Mouse (Mus musculus): ENCODE measurements around the gene Fbl. TPM values are rescaled to one million over a fixed set of nuclear protein-coding genes. Genes with fewer than 3 reads are reported as not detected.
"Not testable (repeated sequence)": the region's sequence is repeated elsewhere in the genome, so short reads cannot be mapped to it uniquely, and the experiment has no call there.

Gene Fbl
- polyA plus RNA-seq, 2 experiments from 2014 or later = 53.5 to 57.0 TPM

DNA sequence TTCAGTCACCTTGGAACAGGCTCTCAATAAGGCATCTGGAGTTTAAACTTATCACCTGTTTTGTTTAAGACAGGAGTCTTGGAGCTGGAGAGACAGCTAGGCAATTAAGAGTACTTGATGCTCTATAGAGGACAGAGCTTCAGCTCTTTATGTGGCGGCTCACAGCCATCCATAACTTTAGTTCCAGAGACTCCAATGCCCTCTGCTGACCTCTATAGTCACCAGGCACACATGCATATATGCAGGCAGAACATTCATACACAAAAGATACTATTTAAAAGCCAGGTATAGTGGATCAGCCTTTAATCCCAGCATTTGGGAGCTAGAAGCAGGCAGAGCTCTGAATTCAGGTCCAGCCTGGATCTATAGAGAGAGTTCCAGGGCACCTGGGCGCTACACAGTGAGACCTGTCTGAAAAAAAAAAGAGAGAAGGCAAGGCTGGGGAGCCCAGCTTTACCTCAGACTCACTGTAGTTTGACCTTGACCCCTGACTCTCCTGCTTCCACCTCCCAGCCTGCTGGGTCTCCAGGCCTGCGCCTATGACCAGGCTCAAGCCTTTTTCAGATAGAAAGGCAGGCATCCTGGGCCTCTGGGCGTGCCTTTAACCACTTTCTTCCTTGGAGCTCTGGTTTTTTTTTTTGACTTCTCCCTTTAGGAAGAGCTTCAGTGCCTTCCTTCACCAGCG, 26.0 kb downstream of the Fbl start:
- no peak for ATAC-seq

DNA sequence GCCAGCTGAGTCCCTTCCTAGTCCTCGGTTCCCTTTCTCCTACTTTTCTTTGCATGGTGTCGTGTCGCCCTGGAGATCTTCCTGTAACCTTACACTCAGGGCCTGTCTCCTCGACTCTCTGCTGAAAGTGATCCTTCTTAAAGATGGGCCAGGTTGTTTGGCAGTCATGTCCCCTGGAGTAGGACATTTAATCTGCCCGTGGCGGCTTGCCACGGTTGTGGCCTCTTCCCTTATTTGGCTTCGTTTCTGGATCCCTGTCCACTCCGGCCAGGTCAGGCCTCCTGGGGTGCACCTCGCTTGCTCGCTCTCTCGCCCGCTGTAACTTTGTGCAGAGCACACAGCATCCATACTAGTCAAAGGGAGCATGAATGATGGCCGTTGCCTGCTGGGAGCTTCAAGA, 27.0 kb downstream of the Fbl start:
- ATAC-seq = no peak

DNA sequence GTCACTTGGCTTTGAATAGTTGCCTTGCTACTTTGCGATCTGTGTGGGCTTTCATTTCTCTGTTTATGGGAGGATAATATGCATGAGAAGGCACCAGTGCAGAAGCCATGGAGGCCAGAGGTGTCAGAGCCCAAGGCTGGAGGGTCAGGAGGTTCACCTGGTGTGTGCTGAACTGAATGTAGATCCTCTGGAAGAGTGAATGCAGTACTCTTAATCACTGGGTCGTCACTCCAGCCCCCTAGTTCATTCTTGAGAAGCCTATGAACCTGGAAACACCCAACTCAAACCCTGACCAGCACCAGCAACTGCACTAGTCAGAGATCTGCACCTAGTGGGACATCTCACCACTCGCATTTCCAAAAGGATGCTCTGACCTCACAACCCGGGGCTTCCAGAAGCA, 29.5 kb downstream of the Fbl start:
- ATAC-seq = no peak

DNA sequence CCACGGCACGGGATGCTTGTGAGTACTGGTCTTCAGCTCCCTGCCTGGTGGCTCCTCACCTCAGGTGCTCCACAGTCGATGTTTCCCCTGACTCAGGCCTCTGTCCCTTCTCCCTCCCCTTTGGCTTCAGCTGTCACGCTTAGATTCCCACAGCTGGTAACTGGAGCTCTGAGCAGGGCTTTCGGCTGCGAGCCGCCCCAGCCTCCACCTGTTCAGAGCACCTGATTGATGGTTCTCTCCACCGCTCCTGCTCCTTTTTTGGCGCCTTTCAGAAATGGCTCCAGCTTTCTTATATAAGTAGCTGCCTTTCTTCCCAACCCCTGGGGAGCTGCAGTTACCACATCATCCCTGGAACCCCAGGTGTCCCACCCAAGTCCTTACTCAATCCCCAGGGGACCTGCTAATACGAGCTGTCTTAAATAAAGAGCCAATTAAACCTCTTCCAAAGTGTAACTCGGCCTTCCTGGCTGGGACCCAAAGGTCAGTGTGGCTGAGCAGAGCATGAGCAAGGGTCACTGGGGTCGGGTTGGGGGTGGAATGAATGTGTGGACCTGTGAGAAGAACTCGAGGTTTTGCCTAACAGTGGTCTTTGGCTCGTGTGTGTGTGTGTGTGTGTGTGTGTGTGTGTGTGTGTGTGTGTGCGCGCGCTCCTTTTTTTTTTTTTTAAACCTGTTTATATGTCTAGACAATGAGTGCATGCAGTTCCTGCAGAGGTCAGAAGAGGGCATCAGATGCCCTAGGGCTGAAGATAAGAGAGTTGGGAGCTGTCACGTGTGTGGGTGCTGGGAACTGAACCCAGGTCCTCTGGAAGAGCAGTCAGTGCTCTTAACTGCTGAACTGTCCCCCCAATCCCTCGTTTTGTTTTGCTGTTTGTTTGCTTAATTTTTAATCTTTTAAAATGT, 33.9 kb downstream of the Fbl start:
- no peak for ATAC-seq

DNA sequence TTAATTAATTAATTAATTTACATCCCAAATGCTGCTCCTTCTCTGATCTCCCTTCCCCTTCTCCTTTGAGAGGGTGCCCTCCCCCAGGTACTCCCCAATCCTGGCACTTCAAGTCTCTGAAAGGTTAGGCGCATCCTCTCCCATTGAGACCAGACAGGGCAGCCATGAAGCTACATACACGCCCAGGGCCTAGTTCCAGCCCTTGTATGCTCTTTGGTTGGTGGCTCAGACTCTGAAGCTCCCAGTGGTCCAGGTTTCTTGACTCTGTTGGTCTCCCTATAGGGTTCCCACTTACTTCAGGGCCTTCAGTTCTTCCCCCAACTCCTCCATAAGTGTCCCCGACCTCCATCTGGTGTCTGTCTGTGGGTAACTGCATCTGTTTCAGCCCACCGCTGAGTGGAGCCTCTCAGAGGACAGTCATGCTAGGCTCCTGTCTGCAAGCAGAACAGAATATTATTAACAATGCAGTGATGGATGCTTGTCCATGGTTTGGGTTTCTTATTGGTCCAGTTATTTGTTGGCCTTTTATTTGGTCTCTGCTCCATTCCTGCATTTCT, 36.6 kb downstream of the Fbl start:
- ATAC-seq = no peak

DNA sequence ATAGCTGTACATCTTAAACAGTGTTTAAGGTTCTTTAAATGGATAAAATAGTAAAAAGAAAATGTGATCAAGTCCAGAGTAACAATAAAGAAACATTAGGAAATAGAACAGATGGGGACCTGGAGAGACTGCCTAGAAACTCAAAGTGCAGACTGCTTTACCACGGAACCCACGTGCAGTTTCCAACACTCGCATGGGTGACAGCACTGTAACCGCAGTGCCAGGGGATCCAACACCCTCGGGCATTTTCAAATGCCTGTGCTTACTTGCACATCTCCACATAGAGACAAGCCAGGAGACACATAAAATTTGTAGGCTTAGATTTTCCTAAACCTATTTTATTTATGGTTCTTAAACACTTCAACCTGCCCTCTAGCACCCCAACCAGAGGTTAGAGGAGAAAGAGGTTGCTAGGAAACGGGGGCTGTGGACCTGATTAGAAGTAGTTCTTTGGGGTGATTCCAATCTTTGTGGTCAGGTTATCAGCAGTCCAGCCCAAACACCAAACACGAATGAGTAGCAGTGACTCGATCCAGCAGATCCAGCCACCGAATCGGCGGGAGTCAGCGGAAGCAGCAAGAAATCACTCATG, 39.0 kb downstream of the Fbl start:
- ATAC-seq = peak; percentile 51

DNA sequence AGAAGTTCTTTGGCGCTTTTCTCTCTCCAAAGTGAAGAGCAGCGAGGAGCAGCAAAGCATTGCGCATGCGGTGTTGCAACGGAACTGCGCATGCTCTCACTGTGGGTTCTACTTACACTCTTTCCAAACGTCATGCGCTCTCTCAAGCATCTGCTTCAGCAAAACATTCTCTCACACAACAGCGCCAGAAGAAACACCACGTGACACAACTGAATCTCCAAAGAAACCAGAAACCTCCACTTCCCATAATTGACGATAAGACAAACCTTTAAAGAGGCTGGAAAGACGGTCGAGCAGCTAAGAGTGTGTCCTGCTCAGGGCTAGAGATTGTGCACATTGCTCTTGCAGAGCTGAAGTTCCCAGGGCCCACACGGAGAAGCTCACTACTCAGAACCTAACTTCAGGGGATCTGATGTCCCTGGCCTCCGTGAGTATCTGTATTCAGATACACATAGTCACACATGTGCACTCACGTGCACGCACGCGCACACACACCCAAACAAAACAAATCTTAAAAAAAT, 39.5 kb downstream of the Fbl start:
- peak; percentile 75 for ATAC-seq

DNA sequence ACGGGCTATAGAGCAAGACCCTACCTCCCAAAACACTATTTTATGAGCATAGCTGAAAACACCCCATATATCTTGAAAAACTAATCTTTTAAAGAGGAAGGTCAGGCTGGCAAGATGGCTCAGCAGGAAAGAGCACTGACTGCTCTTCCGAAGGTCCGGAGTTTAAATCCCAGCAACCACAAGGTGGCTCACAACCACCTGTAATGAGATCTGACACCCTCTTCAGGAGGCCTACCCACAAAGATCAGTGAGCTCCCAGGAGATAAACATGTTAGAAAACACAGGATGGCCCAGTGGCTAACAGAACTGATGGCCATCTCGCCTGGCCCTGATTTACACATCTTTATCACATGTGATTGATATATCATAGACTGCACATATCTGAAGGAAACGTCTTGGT, 41.2 kb downstream of the Fbl start:
- no peak for ATAC-seq

DNA sequence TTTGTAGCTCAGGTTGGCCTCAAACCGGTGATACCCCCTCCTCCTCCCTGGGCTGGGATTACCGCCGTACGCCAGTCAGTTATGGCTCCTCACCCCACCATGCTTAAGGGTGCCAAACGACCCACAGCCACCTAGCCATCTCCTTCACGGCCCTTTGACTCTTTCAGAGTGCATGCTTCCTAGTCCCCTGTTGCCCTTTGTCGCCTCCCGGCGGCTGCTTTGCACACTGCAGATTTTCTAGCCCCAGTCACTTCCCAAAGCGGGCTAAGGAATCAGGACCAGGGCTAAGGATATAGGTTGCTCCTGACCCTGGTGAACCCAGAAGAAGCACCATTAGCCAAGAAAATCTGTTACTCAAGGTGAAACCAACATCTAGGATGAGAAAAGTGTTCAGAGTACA, 44.6 kb downstream of the Fbl start:
- ATAC-seq = no peak

DNA sequence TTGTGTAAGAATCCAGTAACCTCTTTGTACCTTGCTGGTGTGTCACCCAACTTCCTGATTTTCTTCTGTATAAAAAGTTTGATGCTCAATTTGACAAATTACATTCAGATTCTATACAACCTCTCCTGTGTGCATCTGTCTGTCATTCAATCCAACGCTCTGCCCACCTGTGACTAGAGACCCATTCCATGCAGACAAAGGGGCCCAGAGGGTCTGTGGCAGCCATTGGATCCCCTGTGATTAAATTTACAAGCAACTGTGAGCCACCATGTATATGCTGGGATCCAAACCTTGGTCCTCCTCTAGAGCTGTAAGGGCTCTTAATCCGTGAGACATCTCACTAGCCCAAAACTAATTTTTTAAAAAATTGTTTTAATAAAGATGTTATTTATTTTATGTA, 46.4 kb downstream of the Fbl start:
- ATAC-seq = not testable (repeated sequence)

DNA sequence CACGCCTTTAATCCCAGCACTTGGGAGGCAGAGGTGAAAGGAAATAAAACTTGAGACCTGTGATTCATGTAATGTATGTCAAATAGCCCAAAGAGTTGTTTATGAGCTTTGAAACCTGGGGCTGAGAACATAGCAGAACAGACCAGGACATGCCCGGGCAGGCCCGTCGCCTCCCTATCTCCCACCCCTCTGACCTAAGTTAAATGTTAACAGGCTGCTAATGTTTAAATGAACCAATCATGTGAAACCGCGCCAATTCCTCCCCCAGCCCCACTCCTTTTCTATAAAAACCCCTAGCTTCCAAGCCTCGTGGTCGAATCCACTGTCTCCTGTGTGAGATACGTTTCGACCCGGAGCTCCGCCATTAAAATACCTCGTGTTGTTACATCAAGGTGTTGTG, 48.3 kb downstream of the Fbl start:
- ATAC-seq = not testable (repeated sequence)

DNA sequence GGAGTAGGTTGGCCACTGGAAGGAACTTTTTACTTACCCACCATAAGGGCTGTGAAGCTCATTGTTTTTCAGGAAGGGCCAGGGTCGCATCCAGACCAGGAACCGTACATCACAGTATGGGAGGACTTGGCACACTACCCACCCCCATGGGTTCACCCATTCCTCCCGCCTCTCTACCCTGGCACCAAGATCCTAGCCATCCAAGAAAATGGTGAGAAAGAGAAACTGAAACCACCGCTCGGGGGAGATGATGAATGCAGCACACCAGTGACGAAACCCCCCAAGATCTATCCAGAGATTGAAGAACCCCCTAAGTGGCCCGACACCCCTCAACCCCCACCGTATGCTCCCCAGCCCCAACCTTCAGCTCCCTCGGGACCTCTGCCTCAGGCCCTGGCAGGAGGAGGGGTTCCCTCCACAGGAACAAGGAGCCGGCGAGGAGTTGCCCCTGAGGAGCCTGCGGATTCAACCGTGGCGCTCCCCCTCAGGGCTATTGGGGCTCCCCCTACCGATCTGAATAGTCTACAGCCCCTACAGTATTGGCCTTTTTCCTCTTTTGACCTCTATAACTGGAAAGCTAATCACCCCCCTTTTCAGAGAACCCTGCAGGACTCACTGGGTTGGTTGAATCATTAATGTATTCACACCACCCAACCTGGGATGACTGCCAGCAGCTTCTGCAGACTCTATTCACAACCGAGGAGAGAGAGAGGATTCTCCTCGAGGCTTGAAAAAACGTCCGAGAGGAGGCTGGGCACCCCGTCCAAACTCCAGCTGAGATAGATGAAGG, 49.6 kb downstream of the Fbl start:
- ATAC-seq = not testable (repeated sequence)

DNA sequence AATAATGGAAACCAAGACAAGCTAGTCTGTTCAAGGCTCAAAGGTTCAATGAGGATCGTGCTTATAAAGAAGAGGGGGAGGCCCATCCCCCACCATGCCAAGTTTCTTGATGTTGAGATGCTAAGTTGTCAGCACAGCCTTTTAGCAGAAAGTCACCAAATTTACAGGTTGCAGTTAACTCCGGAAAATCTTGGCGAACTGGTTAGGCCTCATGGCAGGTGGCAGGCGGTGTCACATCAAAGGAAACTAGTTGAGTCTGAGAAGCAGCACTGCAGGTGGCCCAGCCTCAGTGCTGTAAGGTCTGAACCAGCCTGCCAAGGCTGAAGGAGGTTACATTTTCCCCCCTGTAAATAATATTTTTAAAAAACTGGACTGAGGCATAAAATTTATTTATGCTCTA, 57.3 kb downstream of the Fbl start:
- not testable (repeated sequence) for ATAC-seq

DNA sequence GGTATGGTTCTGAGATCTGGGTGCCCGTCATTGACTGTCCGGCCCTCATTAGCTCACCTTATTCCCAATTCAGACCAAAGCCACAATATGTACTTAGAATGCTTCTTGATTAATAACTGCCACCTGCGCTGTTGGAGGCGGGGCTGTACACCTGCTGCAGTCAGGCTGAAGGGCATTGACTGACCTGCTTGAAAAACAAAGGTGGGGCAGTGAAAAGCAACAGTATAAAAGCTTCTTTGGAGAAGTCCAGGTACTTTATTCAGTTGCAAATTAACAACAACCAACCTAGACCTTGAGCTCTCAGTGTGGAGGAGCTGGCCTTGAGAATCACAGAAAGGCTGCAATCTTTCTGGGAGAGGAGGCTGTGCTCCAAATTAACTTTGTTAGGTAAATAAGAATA, 57.9 kb downstream of the Fbl start:
- ATAC-seq = not testable (repeated sequence)

Other genes with a start within 250 kb of the Fbl start
- gene Zfp974, start 240.2 kb upstream of the Fbl start, polyA plus RNA-seq (2017; shearing (Covaris generic)) = 10 to 100 TPM in 1 of 2 experiments, 1 to 10 TPM in 1; 8.3 to 10.0 TPM
- 10 to 100 TPM; 36.1 to 37.0 TPM for gene Zfp780b, start 190.5 kb upstream of the Fbl start, polyA plus RNA-seq (2017; shearing (Covaris generic))
- 1 to 10 TPM; 4.2 to 5.2 TPM for gene Zfp850, start 155.6 kb upstream of the Fbl start, polyA plus RNA-seq (2017; shearing (Covaris generic))
- 100 to 1,000 TPM; 203 to 249 TPM for gene Psmc4, start 119.6 kb upstream of the Fbl start, polyA plus RNA-seq (2017; shearing (Covaris generic))
- not detected for gene Fcgbp, start 98.5 kb upstream of the Fbl start, polyA plus RNA-seq (2017; shearing (Covaris generic))
- not detected for gene 9530053A07Rik, start 40.2 kb upstream of the Fbl start, polyA plus RNA-seq (2017; shearing (Covaris generic))
- under 1 TPM; 0.54 to 0.63 TPM for gene Dyrk1b, start 9.8 kb downstream of the Fbl start, polyA plus RNA-seq (2017; shearing (Covaris generic))
- gene Eid2, start 98.2 kb downstream of the Fbl start, polyA plus RNA-seq (2017; shearing (Covaris generic)) = under 1 TPM in 1 of 2 experiments, not detected in 1; 0.62 TPM
- gene Eid2b, start 108.0 kb downstream of the Fbl start, polyA plus RNA-seq (2017; shearing (Covaris generic)) = 1 to 10 TPM in 1 of 2 experiments, under 1 TPM in 1; 0.94 to 1.8 TPM
- not detected for gene Selenov, start 121.5 kb downstream of the Fbl start, polyA plus RNA-seq (2017; shearing (Covaris generic))
- not detected for gene Dll3, start 132.5 kb downstream of the Fbl start, polyA plus RNA-seq (2017; shearing (Covaris generic))
- gene Timm50, start 142.4 kb downstream of the Fbl start, polyA plus RNA-seq (2017; shearing (Covaris generic)) = 10 to 100 TPM; 35.3 to 36.3 TPM
- gene Supt5, start 169.0 kb downstream of the Fbl start, polyA plus RNA-seq (2017; shearing (Covaris generic)) = 100 to 1,000 TPM; 121 to 229 TPM
- gene Rps16, start 180.9 kb downstream of the Fbl start, polyA plus RNA-seq (2017; shearing (Covaris generic)) = 1,000 to 10,000 TPM; 1,259 to 1,457 TPM
- gene Plekhg2, start 202.9 kb downstream of the Fbl start, polyA plus RNA-seq (2017; shearing (Covaris generic)) = 100 to 1,000 TPM in 1 of 2 experiments, 10 to 100 TPM in 1; 65.5 to 110 TPM
- 100 to 1,000 TPM; 156 to 341 TPM for gene Zfp36, start 210.5 kb downstream of the Fbl start, polyA plus RNA-seq (2017; shearing (Covaris generic))
- 10 to 100 TPM; 25.8 to 27.5 TPM for gene Med29, start 223.0 kb downstream of the Fbl start, polyA plus RNA-seq (2017; shearing (Covaris generic))
- gene Paf1, start 223.2 kb downstream of the Fbl start, polyA plus RNA-seq (2017; shearing (Covaris generic)) = 10 to 100 TPM; 55.6 to 71.0 TPM